Mouse (Mus musculus) embryo, embryonic 11 days (tissue): ENCODE data around the gene Flad1.

ENCODE experiments used
- DNase-seq: peaks from one replicate; pipeline ENCODE4 v3.0.0-alpha.2; 2015

Flad1 gene

GRCm38 (mm10) chr3:89394894-89395256, 16.8 kb downstream of the Flad1 start:
- peak; percentile 93 for DNase-seq

- DNase-seq, result peak; percentile 80
These were observed 17.4 kb downstream of the Flad1 start, which contains the start of gene Zbtb7b for GRCm38 (mm10) chr3:89394006-89394893. Gene Zbtb7b (minus strand): TSS chr3:89394776.

- DNase-seq, result peak; percentile 97
These were observed 18.1 kb downstream of the Flad1 start for GRCm38 (mm10) chr3:89393605-89394004.

GRCm38 (mm10) chr3:89392871-89393311, 18.8 kb downstream of the Flad1 start:
- peak; percentile 18 for DNase-seq

GRCm38 (mm10) chr3:89391663-89392511, 19.8 kb downstream of the Flad1 start:
- peak; percentile 69 for DNase-seq

- DNase-seq, result no peak
These were observed 20.7 kb downstream of the Flad1 start for GRCm38 (mm10) chr3:89390699-89391662.

GRCm38 (mm10) chr3:89390111-89390515, 21.6 kb downstream of the Flad1 start:
- DNase-seq, result no peak

GRCm38 (mm10) chr3:89388901-89389740, 22.5 kb downstream of the Flad1 start:
- DNase-seq, result peak; percentile 63

GRCm38 (mm10) chr3:89388134-89388881, 23.4 kb downstream of the Flad1 start:
- DNase-seq, result no peak

GRCm38 (mm10) chr3:89387632-89388031, 24.0 kb downstream of the Flad1 start:
- no peak for DNase-seq

- DNase-seq, result no peak
These were observed 24.9 kb downstream of the Flad1 start for GRCm38 (mm10) chr3:89386438-89387420.

- DNase-seq, result no peak
These were observed 26.2 kb downstream of the Flad1 start for GRCm38 (mm10) chr3:89385451-89385850.

GRCm38 (mm10) chr3:89384331-89385076, 27.2 kb downstream of the Flad1 start:
- no peak for DNase-seq

- no peak for DNase-seq
These were observed 27.9 kb downstream of the Flad1 start for GRCm38 (mm10) chr3:89383651-89384255.

- no peak for DNase-seq
These were observed 28.7 kb downstream of the Flad1 start for GRCm38 (mm10) chr3:89382950-89383349.

- DNase-seq, result no peak
These were observed 29.4 kb downstream of the Flad1 start for GRCm38 (mm10) chr3:89382033-89382882.

GRCm38 (mm10) chr3:89381233-89381632, 30.4 kb downstream of the Flad1 start:
- DNase-seq, result no peak
